Mouse (Mus musculus): Measurements from ENCODE around the gene Ube2r2.

GRCm38 (mm10) chr4:41129836-41130235, 5.7 kb upstream of the Ube2r2 start:
- TF ChIP-seq POLR2A (IDR thresholded peaks at IDR 0.05; ENCODE audit: control insufficient read depth, low read depth, low read length) (no peak), CTCF (IDR thresholded peaks at IDR 0.05; ENCODE audit: control insufficient read depth, insufficient read depth, insufficient replicate concordance, low read depth, low read length) (no peak)

All from testis, adult 2 months (tissue).